Mouse (Mus musculus): ENCODE measurements around the gene Vmn1r59.
"Not testable (repeated sequence)": the region's sequence is repeated elsewhere in the genome, so short reads cannot be mapped to it uniquely, and the experiment has no call there.

Gene Vmn1r59

DNA sequence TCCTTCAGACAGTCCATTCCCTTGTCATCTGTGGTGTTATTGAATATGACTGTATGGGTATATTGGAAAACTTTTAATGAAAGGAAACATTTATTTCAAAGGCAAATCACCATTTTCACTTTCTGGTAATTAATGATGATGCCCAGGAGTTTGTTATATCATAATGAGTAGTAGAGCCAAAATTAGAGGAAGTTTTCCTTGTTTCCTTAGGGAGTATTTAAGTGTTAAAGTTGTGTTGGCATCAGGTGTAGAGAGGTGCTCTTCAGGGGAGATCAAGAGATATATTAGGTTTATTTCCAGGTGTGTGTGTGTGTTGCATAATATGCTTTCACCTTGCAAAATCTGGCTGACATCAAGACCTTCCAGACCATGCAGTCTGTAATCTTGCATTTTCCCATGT is at the start of gene Vmn1r59:
Vmn1r59 (minus strand) TSS at position 101 of the 400 bp plus-strand sequence.
- no peak for DNase-seq (ENCODE audit: inconsistent ontology term)

- not testable (repeated sequence) for DNase-seq (ENCODE audit: inconsistent ontology term)
Observed at GRCm38 (mm10) chr7:5493856-5494255, 37.3 kb upstream of the Vmn1r59 start, which contains the start of gene Vmn2r28. Gene Vmn2r28 (minus strand): TSS chr7:5493956.

- DNase-seq (ENCODE audit: inconsistent ontology term) = not testable (repeated sequence)
Observed at GRCm38 (mm10) chr7:5454011-5454410, 2.6 kb downstream of the Vmn1r59 start.

- DNase-seq (ENCODE audit: inconsistent ontology term) = no peak
Observed at GRCm38 (mm10) chr7:5448627-5449026, 7.9 kb downstream of the Vmn1r59 start.

DNA sequence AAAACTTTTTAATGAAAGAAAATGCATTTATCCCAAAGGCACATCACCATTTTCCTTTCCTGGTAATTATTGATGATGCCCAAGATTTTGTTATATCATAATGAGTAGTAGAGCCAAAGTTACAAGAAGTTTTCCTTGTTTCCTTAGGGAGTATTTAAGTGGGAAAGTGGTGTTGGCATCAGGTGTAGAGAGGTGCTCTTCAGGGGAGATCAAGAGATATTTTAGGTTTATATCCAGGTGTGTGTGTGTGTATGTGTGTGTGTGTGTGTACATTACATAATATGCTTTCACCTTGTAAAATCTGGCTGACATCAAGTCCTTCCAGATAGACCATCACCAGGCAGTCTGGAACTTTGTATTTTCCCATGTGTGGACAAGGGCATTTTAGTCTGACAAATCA is 43.3 kb downstream of the Vmn1r59 start, which contains the start of gene Vmn1r58:
Vmn1r58 (minus strand) TSS at position 101 of the 400 bp plus-strand sequence.
- not testable (repeated sequence) for DNase-seq (ENCODE audit: inconsistent ontology term)

GRCm38 (mm10) chr7:5406201-5406600 is 50.4 kb downstream of the Vmn1r59 start:
- DNase-seq (ENCODE audit: inconsistent ontology term) = peak; percentile 78
